In genomic region chr6:56691205-56691604, GRCm38 (mm10) we compare ENCODE assay signal across 8 mouse cellular contexts. TPM values are rescaled to one million over a fixed set of nuclear protein-coding genes. Genes with fewer than 3 reads are reported as not detected.
DNase-seq lines count a peak whose midpoint lies in the region; ATAC-seq and TF ChIP-seq lines count a peak whose summit lies in the region.

No protein-coding gene starts in this region.

- no peak overlapping the region for H3K4me3 ChIP-seq in heart, embryonic 10.5 days
- no peak overlapping the region for H3K4me3 ChIP-seq in liver, postnatal 0 days (ENCODE audit: low read depth, low read length)

- H3K4me1 ChIP-seq in heart, embryonic 10.5 days, result no peaks in the 10 kb centered on the region
- no peaks in the 10 kb centered on the region for H3K4me1 ChIP-seq in liver, postnatal 0 days (ENCODE audit: insufficient read depth)

- no peaks in the 10 kb centered on the region for H3K9me3 ChIP-seq in heart, embryonic 10.5 days
- no peaks in the 10 kb centered on the region for H3K9me3 ChIP-seq in liver, postnatal 0 days (ENCODE audit: low read length)

- no peak overlapping the region for H3K27ac ChIP-seq in heart, embryonic 10.5 days
- H3K27ac ChIP-seq in liver, postnatal 0 days (ENCODE audit: low read depth), result no peak overlapping the region

- ATAC-seq in CD4-positive, CD25-positive, alpha-beta regulatory T cell, adult 4 months, result peak; percentile 77
- peak; percentile 51 for ATAC-seq in liver, postnatal 0 days

- no peaks in the 10 kb centered on the region for H3K27me3 ChIP-seq in heart, embryonic 10.5 days (ENCODE audit: insufficient read depth, poor library complexity, severe bottlenecking)
- no peaks in the 10 kb centered on the region for H3K27me3 ChIP-seq in liver, postnatal 0 days (ENCODE audit: insufficient read depth, low read length)

- no peak overlapping the region for H3K9ac ChIP-seq in liver, postnatal 0 days (replicated peaks)

- H3K36me3 ChIP-seq in heart, embryonic 10.5 days, result no peaks in the 10 kb centered on the region
- no peaks in the 10 kb centered on the region for H3K36me3 ChIP-seq in liver, postnatal 0 days (replicated peaks; ENCODE audit: insufficient read depth, low read length)

- TF ChIP-seq CTCF in liver, postnatal 0 days (IDR thresholded peaks at IDR 0.05; ENCODE audit: low read depth), result peak; percentile 86

- no peak for TF ChIP-seq EP300 in liver, postnatal 0 days (IDR thresholded peaks at IDR 0.05; ENCODE audit: low read depth)

- 2% methylated on average over 2 of the region's 2 CpGs for WGBS in heart, embryonic 10.5 days
- 6% methylated on average over 2 of the region's 2 CpGs for WGBS in liver, postnatal 0 days (ENCODE audit: insufficient replicate concordance)

- H3K4me2 ChIP-seq in liver, postnatal 0 days (ENCODE audit: low read depth, low read length), result no peak overlapping the region

- peak; percentile 53 to 57 for DNase-seq in adrenal gland, adult 18-20 months (ENCODE audit: low spot score in 2 of 2)
- DNase-seq in embryo, embryonic 10.5 days (ENCODE audit: low spot score), result peak; percentile 93
- DNase-seq in heart, embryonic 10.5 days (ENCODE audit: low spot score), result peak; percentile 81
- peak; percentile 67 to 88 for DNase-seq in kidney, postnatal 36 days
- DNase-seq in liver, postnatal 0 days, result peak; percentile 76
- peak; percentile 63 for DNase-seq in ovary, postnatal 14 days (ENCODE audit: low spot score)
- DNase-seq in thymus, postnatal 14 days, result peak; percentile 77

RNA-seq across cellular contexts. Expression of gene Lsm5, which starts 13.3 kb away (rescaled TPM):
- 100 to 1,000 TPM in 1 of 2 experiments, 10 to 100 TPM in 1; 85.6 to 125 TPM for polyA plus RNA-seq in CD4-positive, CD25-positive, alpha-beta regulatory T cell, adult 4 months (2017; shearing (Covaris generic))
- total RNA-seq in adrenal gland, adult 18-20 months (2021), result 10 to 100 TPM; 21.2 to 24.0 TPM
- polyA plus RNA-seq in heart, embryonic 10.5 days (2016; fragmentation: Nextera tagmentation; extraction: Ambion mirVana), result 99.3 and 118 TPM in 2 replicates
- polyA plus RNA-seq in liver, postnatal 0 days (2015; fragmentation: Nextera tagmentation; extraction: Ambion mirVana), result 62.1 and 64.8 TPM in 2 replicates

RNA-seq across cellular contexts. Expression of gene Avl9, which starts 23.5 kb away (rescaled TPM):
- polyA plus RNA-seq in CD4-positive, CD25-positive, alpha-beta regulatory T cell, adult 4 months (2017; shearing (Covaris generic)), result 10 to 100 TPM; 12.9 to 14.6 TPM
- total RNA-seq in adrenal gland, adult 18-20 months (2021), result 10 to 100 TPM; 19.4 to 28.7 TPM
- polyA plus RNA-seq in heart, embryonic 10.5 days (2016; fragmentation: Nextera tagmentation; extraction: Ambion mirVana), result 8.6 and 9.3 TPM in 2 replicates
- 2.8 and 3.3 TPM in 2 replicates for polyA plus RNA-seq in liver, postnatal 0 days (2015; fragmentation: Nextera tagmentation; extraction: Ambion mirVana)
